Mouse (Mus musculus): ENCODE measurements around the gene AI413582. TPM values are rescaled to one million over a fixed set of nuclear protein-coding genes. Genes with fewer than 3 reads are reported as not detected.
A peak's percentile ranks its signal among the peaks of the same experiment; 100 is the strongest.

AI413582 gene
- 100 to 1,000 TPM in 1 of 2 experiments, 10 to 100 TPM in 1; 98.5 to 118 TPM for polyA plus RNA-seq (2017; shearing (Covaris generic))

- peak; percentile 93 for ATAC-seq
These were observed at the start of gene AI413582 for GRCm38 (mm10) chr17:27565163-27565941. TSS of gene AI413582 (minus strand) at chr17:27565756.

- ATAC-seq = no peak
These were observed 47.5 kb upstream of the AI413582 start for GRCm38 (mm10) chr17:27613016-27613415.

- no peak for ATAC-seq
These were observed 46.4 kb upstream of the AI413582 start for GRCm38 (mm10) chr17:27611994-27612393.

GRCm38 (mm10) chr17:27611519-27611884 lies 45.9 kb upstream of the AI413582 start:
- ATAC-seq = no peak

GRCm38 (mm10) chr17:27610679-27611518 lies 45.3 kb upstream of the AI413582 start:
- no peak for ATAC-seq

GRCm38 (mm10) chr17:27609576-27609975 lies 44.0 kb upstream of the AI413582 start:
- no peak for ATAC-seq

GRCm38 (mm10) chr17:27603522-27604234 lies 38.1 kb upstream of the AI413582 start:
- ATAC-seq = no peak

GRCm38 (mm10) chr17:27603036-27603435 lies 37.5 kb upstream of the AI413582 start:
- ATAC-seq = no peak

- ATAC-seq = no peak
These were observed 35.3 kb upstream of the AI413582 start for GRCm38 (mm10) chr17:27600869-27601268.

- ATAC-seq = no peak
These were observed 34.7 kb upstream of the AI413582 start for GRCm38 (mm10) chr17:27600286-27600685.

- ATAC-seq = no peak
These were observed 31.0 kb upstream of the AI413582 start for GRCm38 (mm10) chr17:27596376-27597190.

- no peak for ATAC-seq
These were observed 30.3 kb upstream of the AI413582 start for GRCm38 (mm10) chr17:27595659-27596375.

GRCm38 (mm10) chr17:27592565-27592910 lies 27.0 kb upstream of the AI413582 start:
- ATAC-seq = no peak

- ATAC-seq = peak; percentile 65
These were observed 26.4 kb upstream of the AI413582 start for GRCm38 (mm10) chr17:27591826-27592564.

GRCm38 (mm10) chr17:27588231-27588630 lies 22.7 kb upstream of the AI413582 start:
- no peak for ATAC-seq

GRCm38 (mm10) chr17:27587252-27587651 lies 21.7 kb upstream of the AI413582 start:
- ATAC-seq = no peak

- ATAC-seq = no peak
These were observed 21.1 kb upstream of the AI413582 start for GRCm38 (mm10) chr17:27586661-27587060.

- ATAC-seq = no peak
These were observed 17.8 kb upstream of the AI413582 start for GRCm38 (mm10) chr17:27583185-27583894.

- ATAC-seq = no peak
These were observed 15.0 kb upstream of the AI413582 start for GRCm38 (mm10) chr17:27580392-27581068.

Data from activated CD4-positive, CD25-positive, alpha-beta regulatory T cell, adult 4 months (primary cell).